Mouse (Mus musculus): ENCODE results near the gene Slc25a17.
A peak's percentile ranks its signal among the peaks of the same experiment; 100 is the strongest.

The Slc25a17 gene

DNA sequence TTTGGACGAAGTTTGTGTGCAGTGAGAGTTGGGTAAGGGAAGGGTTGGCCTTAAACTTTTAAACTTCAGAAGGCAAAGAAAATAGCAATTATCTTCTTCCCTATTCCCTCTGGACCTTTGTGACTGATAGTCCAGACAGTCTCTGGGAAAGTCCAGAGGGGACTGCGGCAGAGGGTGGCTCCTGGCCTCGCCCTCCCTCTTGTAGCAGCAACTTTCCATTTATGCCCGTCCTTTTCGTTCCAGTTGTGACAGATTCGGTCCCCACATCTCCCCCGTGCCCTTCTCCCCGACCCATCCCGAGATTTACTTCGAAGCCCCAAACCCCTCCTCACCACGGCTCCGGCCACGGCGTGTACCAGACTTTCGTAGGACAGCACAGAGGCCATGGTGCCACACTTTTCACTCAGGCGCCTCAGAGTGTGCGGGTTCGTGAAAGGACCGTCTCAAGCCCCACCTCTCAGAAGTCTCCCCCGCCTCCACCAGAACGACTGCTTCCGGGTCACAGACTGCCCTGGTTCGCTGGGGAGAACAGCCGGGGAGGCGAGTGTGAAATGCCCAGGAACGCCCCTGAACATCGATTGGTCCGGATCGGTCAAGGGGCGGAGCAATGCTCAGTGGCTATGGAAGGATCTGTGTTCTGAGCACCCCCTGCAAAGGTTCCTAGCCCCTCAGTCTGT is at the start of gene Slc25a17:
Slc25a17 (minus strand) TSS at position 468 of the 677 bp plus-strand sequence.
- DNase-seq (ENCODE audit: low spot score in 2 of 2), result peak; percentile 81 to 94

DNA sequence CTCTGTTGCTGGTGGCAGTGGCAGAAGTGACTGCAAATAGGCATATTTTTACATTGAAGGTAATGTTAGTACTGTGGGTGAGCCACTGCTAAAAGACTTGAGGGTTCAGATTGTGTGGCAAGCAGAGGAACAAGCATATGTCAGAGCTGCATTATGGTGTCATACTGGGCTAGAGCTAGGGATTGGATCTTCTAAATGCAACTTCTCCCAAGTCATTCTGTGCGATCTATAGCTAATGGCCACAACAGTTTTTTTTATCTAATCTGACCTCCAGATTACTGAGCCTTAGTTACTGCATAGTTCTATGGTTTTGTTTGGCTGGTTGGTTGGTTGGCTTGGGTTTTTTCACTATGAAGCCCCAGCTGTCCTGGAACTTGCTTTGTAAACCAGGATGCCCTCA is 47.6 kb upstream of the Slc25a17 start, which contains the start of gene Dnajb7:
Dnajb7 (minus strand) TSS at position 101 of the 400 bp plus-strand sequence.
- DNase-seq (ENCODE audit: low spot score in 2 of 2), result no peak

DNA sequence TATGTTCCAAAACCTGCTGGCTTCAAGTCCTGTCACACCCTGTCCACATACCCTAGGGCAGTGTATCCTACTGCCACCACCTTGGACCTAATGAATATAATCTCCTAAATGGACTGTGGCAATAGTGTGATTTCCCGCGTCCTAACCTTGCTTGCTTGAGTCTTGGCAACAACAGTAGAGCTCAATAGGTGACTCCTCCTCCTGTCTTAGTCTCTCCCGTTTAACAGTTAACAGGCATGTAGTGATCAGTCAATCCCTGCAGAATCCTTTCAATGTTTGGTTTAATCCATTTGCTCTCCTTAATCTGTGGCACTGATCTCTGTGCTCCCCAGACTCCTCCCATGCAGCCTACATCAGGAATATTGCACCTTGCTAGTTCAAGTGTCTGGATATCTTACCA is 44.4 kb upstream of the Slc25a17 start:
- DNase-seq (ENCODE audit: low spot score in 2 of 2), result no peak

DNA sequence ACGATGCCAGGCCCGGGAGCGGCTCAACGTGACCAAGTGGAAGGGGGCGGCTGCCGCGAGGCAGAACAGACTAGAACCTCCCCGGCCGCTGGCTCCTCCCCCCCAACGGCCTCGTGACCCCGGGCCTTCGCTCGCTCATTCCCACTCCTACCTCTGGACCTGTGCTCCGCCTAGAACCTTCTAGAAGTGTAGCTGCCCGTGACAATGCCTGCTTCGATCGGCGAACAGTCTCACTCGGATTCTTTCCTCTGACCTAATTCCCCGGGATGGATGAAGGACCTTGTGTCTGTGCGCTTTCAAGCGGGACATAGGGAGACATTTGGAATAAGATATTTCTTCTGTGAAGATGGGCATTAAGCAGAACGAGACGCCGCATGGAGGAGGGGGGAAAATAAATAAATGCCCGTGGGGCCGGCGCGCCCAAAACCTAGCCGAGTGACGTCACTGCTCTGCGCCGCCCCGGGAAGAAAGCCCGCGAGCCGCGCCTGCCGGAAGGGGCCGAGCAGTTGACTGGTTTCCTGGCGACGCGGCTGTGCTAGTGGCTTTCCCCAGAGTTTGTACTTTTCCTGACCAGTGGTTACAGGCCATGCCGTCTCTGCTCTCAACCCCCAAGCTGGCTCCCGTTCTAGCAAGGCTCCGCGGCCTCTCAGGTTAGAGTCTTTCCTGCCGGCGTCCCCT is 39.2 kb upstream of the Slc25a17 start, which contains the start of the genes St13 and Xpnpep3:
St13 (minus strand) TSS at position 440 of the 678 bp plus-strand sequence.
Xpnpep3 (plus strand) TSS at position 501 of the 678 bp plus-strand sequence.
- DNase-seq (ENCODE audit: low spot score in 2 of 2), result peak; percentile 91 to 96

DNA sequence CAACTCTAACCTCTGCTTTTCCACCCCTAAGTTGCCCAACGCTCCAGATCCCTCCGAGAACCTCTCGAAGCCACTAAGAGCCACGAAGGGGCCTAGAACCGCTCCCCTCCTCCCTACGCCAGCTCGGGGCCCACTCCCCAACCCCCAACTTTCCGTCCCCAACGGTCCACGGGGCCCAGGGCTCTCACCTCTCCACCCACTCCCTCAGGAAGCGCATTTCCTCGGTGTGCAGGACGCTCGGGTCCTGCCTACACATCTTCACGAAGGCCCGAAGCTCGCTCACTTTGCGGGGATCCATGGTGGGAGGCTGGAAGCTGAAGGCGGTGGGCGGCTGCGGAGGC is 38.7 kb upstream of the Slc25a17 start:
- no peak for DNase-seq (ENCODE audit: low spot score in 2 of 2)

DNA sequence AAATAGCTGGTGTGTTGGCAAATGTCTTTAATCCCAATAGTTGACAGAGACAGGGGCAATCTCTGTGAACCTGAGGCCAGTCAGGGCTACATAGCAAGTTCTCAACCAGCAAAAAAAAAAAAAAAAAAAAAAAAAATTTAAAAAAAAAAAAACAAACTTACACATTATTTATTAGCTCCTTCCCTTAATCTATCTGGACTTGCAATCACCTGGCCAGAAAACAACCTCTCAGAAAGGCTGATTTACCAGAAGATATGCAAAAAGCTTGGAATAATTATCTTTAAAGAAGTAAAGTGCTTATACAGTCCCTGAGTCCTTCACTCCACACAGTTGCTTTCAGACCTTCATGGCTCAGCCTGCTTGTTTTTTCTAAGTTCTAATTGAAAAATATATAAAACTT is 37.6 kb upstream of the Slc25a17 start:
- DNase-seq (ENCODE audit: low spot score in 2 of 2), result no peak

DNA sequence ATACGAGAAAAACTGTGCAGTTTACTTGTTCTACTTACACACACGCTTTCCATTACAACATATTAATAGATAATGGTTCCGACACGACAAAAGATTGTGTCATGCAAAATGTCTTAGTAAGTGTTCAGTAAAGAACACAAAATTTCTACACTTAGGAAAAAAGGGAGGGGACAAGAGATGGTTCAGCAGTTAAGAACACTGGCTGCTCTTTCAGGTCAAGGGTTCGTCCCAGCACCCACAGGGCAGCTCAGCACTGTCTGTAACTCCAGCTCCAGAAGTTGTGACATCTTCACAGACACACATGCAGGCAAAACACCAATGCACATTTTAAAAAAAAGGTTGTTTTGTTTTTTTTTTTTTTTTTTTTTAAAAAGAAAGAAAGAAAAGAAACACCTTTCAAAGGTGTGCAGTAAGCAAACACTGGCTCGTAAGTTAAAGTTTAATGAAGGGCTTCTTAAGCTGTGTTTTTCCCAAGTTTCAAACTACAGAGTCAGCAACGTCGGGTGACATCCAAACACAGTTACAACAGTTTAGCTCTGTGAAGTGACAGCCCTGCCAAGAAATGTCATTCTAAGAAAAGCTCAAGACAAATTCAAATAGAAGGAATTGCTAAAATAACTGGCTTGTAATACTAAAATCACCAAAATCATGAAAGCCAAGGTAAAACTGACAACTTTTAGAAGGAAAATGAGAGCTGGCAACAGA is 33.8 kb upstream of the Slc25a17 start:
- no peak for DNase-seq (ENCODE audit: low spot score in 2 of 2)

DNA sequence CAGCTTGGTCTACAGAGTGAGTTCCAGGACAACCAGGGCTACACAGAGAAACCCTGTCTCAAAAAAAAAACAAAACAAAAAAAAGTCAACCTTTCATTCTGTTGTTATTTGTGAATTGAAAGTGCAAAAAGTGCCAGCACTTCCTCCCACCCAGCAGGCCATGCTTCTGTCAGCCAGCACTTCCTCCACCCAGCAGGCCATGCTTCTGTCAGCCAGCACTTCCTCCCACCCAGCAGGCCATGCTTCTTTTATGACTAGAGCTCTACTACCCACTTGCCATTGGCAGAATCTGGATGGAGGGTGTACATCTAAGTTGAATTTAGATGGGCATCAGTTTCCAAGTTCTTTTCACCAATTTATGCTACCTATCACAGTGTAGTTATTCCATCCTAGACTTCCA is 32.4 kb upstream of the Slc25a17 start:
- peak in 1 of 2 experiments; percentile 40 for DNase-seq (ENCODE audit: low spot score in 2 of 2)

DNA sequence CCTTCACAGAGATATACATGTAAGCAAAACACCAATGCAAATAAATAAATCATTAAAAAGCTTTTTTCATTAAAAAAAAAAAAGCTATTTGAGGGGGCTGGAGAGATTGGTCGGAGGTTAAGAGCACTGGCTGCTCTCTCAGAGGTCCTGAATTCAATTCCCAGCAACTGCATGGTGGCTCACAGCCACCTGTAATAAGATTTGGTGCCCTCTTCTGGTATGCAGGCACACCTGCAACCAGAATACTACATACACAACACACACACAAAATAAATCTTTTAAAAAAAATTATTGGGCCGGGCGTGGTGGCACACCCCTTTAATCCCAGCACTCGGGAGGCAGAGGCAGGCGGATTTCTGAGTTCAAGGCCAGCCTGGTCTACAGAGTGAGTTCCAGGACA is 25.7 kb upstream of the Slc25a17 start:
- DNase-seq (ENCODE audit: low spot score in 2 of 2), result no peak

DNA sequence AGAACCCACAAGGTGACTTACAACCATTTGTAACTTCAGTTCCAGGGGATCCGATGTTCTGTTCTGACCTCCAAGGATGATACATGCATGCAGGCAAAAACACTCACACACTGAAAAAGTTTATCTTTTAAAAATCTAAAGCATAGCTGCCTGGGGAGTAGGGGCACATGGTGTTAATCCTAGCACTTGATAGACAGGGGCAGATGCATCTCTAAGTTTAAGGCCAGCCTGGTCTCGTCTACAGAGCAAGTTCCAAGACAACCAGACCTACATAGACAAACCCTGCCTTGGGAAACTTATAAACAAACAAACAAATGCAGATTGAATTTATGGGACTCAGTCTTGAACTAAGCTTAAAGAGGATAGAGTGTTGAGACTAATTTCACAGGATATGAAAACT is 18.2 kb upstream of the Slc25a17 start:
- DNase-seq (ENCODE audit: low spot score in 2 of 2), result no peak

DNA sequence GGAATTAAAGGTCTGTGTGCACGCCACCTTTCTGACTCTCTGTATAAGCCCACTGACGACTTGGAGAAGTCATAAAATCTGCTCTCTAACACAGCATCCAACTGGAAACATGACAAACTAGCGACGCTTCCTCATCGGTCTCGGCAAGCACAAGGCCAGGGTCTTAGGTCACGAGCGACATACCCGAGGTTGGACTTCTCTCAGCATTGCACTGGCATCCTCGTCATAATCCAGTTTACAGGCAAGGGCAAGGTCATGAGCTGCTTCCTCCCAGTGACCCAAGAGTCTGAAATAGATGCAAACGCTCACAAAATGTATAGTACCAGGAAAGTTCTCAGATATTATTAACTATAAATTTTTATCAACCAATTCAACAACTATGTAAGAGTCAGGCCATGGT is 14.0 kb upstream of the Slc25a17 start:
- no peak for DNase-seq (ENCODE audit: low spot score in 2 of 2)

DNA sequence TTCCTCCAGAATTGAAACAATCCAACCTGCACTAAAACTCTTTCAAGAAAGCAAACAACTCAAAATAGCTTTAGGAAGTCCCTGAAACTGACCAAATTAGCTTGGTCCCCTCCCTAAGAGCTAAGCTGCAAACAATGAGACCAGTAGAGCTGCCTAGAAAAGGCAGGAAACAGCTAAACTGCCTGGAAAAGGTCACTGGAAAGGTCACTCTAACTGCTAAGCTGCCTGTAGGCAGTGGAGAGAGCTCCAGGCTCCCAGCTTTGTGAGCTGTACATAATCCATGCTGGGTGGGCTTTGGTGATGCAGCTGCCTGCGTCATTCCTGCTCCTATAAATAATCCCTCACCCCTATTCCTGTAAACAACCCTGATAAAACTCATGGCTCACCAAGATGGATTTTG is 9.7 kb upstream of the Slc25a17 start:
- DNase-seq (ENCODE audit: low spot score in 2 of 2), result no peak

DNA sequence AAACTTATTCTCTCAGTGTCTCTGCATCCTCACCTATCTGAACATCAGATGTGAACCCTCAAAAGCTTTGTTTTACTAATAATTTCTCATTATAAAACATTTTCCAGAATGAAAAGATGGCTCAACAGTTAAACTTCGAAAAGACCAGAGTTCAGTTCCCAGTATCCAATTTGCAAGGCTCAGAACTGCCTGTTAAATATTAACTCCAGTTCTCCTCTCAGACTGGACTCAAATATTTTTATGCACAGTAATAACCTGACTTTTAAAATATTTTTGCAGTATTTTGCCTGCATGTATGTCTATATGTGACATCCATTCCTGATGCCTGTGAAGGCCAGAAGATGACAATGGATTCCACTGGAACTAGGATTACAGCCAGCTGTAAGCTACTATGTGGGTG is 8.0 kb upstream of the Slc25a17 start:
- no peak for DNase-seq (ENCODE audit: low spot score in 2 of 2)

DNA sequence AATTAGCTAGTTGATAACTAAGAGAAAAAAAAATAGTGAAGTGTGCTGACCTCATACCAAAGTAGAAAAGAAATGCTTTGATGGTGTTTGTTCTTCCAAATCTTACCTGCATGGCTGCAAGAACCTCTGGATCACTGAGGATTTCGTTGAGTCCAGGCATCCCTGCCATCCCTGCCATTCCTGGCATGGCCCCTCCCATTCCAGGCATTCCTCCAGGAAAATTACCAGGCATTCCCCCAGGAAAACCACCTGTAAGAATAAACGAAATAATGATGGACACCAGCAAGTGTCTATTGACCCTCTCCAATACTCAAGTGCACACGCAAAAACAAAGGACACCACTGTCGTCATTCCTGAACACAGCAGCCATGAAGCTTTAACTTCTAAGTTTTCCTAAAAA is 5.6 kb upstream of the Slc25a17 start:
- no peak for DNase-seq (ENCODE audit: low spot score in 2 of 2)

DNA sequence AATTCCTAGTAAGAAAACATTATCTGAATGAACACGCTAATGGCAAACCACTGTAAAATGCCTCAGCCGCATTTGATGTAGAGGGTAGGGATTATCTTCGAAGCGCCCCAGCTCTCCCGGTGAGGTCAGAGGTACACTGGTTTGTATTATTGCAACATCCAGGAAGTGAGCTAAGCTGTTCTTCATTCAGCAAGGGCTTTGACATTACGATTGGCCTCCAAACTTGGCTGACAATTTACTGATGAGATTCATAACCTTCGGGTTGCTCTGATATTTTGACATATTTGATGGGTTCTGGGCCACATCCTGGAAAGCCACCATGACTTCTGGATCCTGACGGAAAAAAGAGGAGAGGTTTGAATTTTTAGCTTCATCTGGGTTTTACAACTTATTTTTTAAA is 4.6 kb upstream of the Slc25a17 start:
- no peak for DNase-seq (ENCODE audit: low spot score in 2 of 2)

DNA sequence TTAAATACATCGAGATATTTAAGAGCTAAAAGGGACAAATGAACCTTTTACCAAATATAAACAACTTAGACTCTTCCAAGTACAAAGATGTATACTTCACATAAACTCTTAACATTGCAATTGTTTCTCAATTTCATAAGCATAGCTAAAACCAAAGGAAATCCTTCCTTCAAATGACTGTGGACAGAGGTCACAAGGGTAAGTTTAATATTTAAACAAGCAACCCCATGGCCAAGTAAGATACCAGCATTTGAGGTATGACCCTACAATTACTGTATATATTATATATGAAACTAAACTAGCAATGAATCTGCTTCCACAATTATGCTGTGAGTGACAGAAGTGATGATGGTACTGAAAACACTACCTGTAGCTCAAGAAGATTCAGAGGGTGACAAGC is 3.7 kb upstream of the Slc25a17 start:
- DNase-seq (ENCODE audit: low spot score in 2 of 2), result no peak

DNA sequence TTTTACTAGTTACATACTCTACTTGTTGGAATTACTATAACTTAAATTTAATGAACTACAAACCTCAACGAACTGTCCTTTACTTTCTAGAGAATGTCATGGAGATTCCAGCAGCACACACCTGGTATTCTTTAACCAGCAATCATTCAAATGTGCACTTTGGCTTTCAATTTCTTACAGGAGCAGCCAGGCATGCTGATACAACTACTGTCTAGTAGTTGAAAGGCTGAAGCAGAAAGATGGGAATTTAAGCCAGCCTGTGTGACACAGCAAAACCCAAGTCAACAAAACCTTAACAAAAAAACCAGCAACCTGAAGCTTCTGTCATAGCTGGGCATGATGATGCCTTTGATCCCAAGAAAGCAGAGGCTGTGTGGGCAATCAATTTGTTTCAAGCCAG is 1.9 kb upstream of the Slc25a17 start:
- no peak for DNase-seq (ENCODE audit: low spot score in 2 of 2)

DNA sequence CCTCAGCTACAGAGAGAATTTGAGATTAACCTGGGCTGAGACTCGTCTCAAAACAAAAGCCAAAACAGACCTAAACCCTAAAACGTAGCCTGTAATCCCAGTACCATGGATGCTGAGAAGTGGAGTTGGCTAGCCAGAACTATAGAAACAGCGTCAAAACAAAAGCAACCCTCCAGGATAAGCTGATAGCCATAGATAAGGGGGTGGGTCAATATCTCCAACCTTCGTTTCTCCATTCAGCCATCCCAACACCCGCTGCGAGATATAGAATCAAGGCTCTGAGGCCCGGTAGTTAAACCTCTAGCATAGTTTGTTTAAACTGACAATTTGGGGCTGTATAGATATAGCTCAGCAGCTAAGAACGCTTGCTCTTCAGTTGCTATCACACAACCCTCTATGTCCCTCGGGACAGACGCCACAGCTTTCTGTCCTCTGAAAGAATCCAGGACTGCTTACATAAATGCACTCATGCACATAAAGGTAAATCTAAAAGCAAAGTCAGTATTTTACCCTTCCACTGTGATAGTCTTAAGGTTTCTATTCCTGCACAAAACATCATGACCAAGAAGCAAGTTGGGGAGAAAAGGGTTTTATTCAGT is 904 bp upstream of the Slc25a17 start:
- DNase-seq (ENCODE audit: low spot score in 2 of 2), result no peak

DNA sequence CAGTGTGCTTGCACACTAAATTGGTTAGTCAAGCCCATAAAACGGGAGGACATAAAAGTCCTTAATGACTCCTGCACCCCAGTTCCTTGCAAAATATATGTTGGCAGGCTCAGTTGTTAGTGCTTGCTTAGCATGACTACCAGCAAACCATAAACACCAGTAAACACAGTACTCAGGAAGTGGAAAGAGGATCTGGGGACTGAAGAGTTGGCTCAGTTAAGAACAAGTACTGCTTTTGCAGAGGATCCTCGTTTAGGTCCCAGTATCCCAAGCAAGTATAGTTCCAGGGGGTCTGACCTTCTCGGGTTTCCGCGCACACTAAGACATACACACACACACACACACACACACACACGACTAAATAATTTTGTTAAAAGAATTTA is 401 bp upstream of the Slc25a17 start:
- DNase-seq (ENCODE audit: low spot score in 2 of 2), result no peak

DNA sequence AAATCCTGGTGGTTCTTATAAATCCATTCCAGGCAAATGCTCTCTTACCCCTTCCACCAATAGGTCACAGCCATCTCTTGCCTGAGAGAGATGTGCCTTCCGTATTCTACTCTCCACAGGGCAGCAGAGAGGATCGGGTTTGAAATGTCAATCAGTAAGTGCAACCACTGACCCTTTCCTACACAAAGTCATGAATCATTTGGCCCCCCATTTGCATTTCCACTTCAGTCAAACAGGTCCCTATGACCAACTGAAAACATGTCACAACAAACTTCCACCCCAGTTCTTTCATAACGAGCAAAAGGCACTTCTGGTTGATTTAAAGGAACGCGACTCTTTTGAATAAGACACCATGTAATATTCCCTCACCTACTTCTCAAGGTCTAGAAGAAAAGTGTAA is 1.2 kb downstream of the Slc25a17 start:
- no peak for DNase-seq (ENCODE audit: low spot score in 2 of 2)

DNA sequence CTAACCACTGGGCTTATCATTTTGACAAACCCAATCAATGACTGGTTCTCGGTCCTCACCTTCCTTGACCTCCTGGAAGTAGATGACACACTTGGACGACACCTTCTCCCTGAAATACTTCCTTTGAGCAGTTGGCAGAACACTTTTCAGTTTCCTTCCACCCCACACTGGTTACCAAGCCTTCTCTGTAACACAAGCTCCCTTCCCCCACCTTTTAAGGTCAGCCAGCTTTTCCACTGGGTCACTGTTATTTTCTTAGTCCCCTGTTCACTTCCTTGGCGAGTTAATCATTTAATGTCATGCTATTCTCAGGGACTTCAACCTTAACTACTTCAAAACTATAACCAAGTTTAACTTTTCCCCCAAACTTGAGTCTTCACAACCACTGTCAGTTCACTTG is 1.7 kb downstream of the Slc25a17 start:
- DNase-seq (ENCODE audit: low spot score in 2 of 2), result no peak

DNA sequence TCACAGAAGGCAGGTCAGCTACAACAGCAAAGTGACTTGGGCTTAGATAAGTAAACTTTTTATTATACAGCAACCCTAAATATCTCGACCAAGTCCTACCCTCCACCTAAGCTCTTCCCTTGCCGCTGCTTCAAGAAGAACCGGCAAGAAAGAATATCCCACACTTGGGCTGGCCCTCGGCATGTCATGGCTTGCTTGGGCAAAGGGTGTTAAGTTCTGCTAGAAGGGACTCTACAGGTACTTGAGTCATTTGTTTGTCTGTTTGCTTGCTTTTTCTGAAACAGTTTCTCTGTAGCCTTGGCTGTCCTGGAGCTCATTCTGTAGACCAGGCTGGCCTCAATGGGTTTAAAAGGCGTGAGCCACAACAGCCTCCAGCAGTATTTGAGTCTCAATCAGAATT is 3.7 kb downstream of the Slc25a17 start:
- DNase-seq (ENCODE audit: low spot score in 2 of 2), result no peak
